Mouse (Mus musculus) embryonic fibroblast, embryonic 13.5 days (primary cell): ENCODE results near the gene Zranb3. TPM values are rescaled to one million over a fixed set of nuclear protein-coding genes. Genes with fewer than 3 reads are reported as not detected.

Source experiments
- H3K27ac ChIP-seq: 2 replicates; pipeline ENCODE4 v1.5.1; 2012; ENCODE audit warnings: low read length, control low read depth, inconsistent platforms; ENCODE audit not compliant: insufficient read depth
- H3K4me1 ChIP-seq: 2 replicates; pipeline ENCODE4 v1.6.1; 2011; ENCODE audit warnings: low read length; ENCODE audit not compliant: control insufficient read depth, insufficient read depth
- H3K4me3 ChIP-seq: 2 replicates; pipeline ENCODE4 v1.5.1; 2011; ENCODE audit warnings: mild to moderate bottlenecking, control low read depth, low read length; ENCODE audit not compliant: insufficient read depth
- CTCF ChIP-seq: IDR thresholded peaks from 2 replicates; pipeline ENCODE4 v1.5.1; 2011; ENCODE audit warnings: mild to moderate bottlenecking, control low read depth, low read length, moderate library complexity, borderline replicate concordance; ENCODE audit not compliant: insufficient read depth
- POLR2A ChIP-seq: IDR thresholded peaks from 2 replicates; pipeline ENCODE4 v1.6.1; 2011; ENCODE audit warnings: low read depth, mild to moderate bottlenecking, control low read depth, low read length, moderate library complexity
- polyA plus RNA-seq: library from polyadenylated mRNA; stranded (reverse); fragments of >200 nt; gene quantifications from 2 replicates; pipeline ENCODE4 v1.2.4, GENCODE M21; 2011; ENCODE audit warnings: low read depth; ENCODE audit not compliant: missing spikeins, insufficient read length

The Zranb3 gene
- polyA plus RNA-seq, 1 experiment, result 10.9 TPM

DNA sequence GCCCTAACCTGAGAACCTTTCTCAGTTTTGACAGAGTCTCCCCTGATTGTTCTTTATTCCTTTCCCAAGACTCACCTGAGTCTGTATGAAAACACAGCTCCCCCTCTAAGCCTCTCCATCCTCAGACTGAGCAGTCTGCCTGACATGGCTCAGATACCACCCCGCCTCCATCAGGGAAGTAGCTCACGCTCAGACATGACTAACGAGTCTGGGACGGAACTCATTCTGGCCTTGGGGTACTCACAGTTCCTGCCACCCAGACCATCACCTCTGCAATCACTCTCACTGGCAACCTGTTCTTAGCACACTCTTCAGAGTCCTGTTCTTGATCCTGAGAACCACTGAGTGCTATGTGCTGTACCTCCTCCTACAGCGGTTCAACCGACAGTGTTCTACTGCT is 38.1 kb downstream of the Zranb3 start:
- no peak overlapping the region for H3K27ac ChIP-seq
- TF ChIP-seq CTCF, result no peak
- TF ChIP-seq POLR2A, result no peak
- H3K4me1 ChIP-seq, result peaks cover 4% of the 10 kb centered on the region; the same call in 1 of the 2 replicates
- H3K4me3 ChIP-seq, result no peak overlapping the region

GRCm38 (mm10) chr1:128062167-128062566 is 40.7 kb downstream of the Zranb3 start:
- Histone ChIP-seq H3K27ac (no peak overlapping the region), H3K4me1 (no peaks in the 10 kb centered on the region), H3K4me3 (no peak overlapping the region)
- TF ChIP-seq CTCF (no peak), POLR2A (no peak)

DNA sequence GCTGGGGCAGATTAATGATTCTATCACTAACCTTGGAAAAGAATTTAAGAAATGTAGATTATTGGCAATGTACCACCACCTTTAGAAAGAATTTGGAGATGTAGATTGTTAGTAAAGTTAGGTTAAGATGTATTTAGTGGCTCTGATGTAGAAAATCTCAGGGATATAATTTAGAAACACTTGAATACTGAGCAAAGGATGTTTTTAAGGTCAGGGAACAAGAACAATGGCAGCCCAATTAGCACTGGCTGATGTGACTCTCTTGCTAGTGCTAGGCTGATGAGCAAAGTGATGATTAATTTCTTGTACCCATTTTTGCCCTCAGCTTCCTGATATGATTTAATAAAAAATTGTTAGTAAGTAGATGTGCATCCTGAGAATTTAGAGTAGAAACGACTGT is 41.4 kb downstream of the Zranb3 start:
- Histone ChIP-seq H3K4me1 (no peaks in the 10 kb centered on the region), H3K27ac (no peak overlapping the region), H3K4me3 (no peak overlapping the region)
- TF ChIP-seq POLR2A (no peak), CTCF (no peak)

DNA sequence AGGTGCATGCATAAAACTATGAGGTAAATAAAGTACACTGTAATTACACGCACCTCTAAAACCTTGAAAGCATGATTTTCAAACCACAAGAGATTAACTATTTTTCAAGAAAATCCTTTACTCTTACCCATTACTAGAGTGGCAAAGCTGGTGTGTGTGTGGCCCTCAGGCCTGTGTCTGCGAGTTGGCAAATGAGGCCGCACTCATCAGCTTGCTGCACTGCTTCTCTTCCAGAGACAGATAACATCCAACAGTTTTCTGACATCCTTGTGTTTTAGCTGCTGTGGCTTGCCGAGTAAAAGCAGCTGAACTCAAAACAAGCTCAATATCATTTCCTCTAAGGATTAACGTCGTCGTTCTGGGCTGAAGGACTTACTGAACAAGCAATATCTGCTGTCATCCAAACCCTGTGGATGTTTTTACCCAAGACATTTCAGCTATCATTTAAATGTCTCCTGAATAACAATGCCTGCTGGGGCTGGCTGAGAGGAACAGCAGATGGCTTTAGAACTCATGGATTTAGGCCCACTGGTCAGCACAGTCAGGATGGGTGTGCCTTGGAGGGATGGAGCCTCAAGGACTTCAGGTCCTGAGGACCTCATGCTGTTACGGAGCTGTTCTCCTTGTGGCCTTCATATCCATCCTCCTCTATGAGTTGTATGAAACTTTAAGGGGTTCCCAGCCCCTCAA is 42.0 kb downstream of the Zranb3 start:
- H3K4me3 ChIP-seq, result no peak overlapping the region
- no peak overlapping the region for H3K27ac ChIP-seq
- H3K4me1 ChIP-seq, result no peaks in the 10 kb centered on the region
- no peak for TF ChIP-seq CTCF
- TF ChIP-seq POLR2A, result no peak

DNA sequence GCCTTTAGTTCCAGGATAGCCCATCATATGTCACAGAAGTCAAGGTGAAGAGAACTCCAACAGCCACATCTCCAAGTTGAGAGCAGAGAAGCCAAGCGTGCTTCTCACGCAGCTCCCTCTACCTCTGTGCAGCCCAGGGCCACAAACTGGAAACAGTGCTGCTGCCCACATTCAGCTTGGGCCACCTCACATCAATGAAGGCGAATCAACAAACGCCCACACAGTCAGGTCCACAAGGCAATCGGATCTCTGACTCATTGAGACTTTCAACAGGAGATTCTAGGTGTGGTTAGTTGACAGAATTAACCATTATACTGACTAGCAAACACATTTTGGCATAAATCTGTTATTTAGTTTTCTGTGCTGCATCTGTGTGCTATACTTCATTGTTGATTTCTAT is 44.2 kb downstream of the Zranb3 start:
- Histone ChIP-seq H3K4me1 (no peaks in the 10 kb centered on the region), H3K27ac (no peak overlapping the region), H3K4me3 (no peak overlapping the region)
- no peak for TF ChIP-seq POLR2A
- TF ChIP-seq CTCF, result no peak

GRCm38 (mm10) chr1:128057269-128057668 is 45.6 kb downstream of the Zranb3 start:
- no peak overlapping the region for H3K4me3 ChIP-seq
- H3K27ac ChIP-seq, result no peak overlapping the region
- no peaks in the 10 kb centered on the region for H3K4me1 ChIP-seq
- no peak for TF ChIP-seq CTCF
- TF ChIP-seq POLR2A, result no peak

DNA sequence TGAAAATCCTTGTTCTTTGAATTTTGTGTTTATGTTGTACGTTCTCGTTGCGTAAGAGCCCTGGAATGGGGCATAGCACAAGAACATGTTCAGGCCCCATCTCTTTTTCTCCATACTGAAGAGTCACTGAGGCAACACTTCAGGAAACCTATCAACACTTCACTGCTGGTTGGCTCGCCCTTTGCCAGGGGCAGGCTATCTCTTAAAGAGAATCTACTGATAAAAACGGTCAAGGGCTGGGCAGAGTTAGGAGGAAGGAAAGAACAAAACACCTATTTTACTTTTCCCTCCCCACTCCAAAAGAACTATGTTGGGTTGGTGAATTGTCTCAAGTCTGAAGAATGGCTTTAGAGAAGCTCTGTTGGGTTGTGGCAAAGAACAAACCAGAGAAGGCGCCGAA is 55.9 kb downstream of the Zranb3 start:
- Histone ChIP-seq H3K4me1 (no peaks in the 10 kb centered on the region), H3K27ac (no peak overlapping the region), H3K4me3 (no peak overlapping the region)
- TF ChIP-seq CTCF (no peak), POLR2A (no peak)

GRCm38 (mm10) chr1:128046455-128046854 is 56.4 kb downstream of the Zranb3 start:
- no peak overlapping the region for H3K4me3 ChIP-seq
- H3K27ac ChIP-seq, result no peak overlapping the region
- TF ChIP-seq CTCF, result no peak
- TF ChIP-seq POLR2A, result no peak
- H3K4me1 ChIP-seq, result no peaks in the 10 kb centered on the region

DNA sequence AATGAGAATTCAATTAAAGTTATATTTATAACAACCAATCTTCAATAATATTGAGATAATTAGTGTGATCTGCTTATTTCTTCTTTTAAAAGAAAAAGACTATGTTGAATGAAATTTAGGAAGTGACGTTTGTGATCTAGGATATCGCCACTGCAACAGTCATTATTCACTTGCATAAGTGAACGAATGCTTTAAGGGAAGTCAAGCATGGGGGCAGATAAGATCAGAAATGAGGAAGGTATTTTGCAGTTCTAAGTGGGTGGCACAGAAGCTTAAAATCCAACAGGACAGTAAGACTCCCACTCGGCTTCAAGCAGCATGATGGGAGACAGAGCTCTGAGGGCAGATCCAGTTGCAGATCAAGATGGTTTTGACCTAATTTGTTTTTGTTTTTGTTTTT is 58.7 kb downstream of the Zranb3 start:
- Histone ChIP-seq H3K4me3 (no peak overlapping the region), H3K27ac (no peak overlapping the region), H3K4me1 (no peaks in the 10 kb centered on the region)
- TF ChIP-seq CTCF (no peak), POLR2A (no peak)

DNA sequence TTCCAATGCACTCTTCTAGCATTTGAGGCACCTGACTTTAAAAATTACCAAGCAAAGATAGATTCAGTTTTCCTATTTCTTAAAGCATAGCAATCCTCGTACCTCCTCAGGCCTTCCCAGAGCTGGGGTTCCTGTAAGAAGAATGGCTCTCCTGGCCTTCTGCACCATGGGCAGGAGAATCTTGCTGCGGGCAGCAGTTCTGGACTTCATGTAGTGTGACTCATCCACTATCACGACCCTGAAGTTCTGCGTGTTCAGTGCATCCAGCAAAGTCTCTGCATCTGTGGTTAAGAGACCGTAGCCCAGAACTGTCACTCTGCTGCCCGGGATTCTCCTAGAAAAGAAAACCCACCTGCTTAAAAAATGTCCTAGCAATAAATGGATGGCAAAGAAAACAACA is 66.6 kb downstream of the Zranb3 start:
- no peak overlapping the region for H3K27ac ChIP-seq
- no peak for TF ChIP-seq CTCF
- TF ChIP-seq POLR2A, result no peak
- no peak overlapping the region for H3K4me3 ChIP-seq
- no peaks in the 10 kb centered on the region for H3K4me1 ChIP-seq
